Mouse (Mus musculus) intestine, embryonic 15.5 days (tissue): ENCODE measurements around the gene Abhd14b. TPM values are rescaled to one million over a fixed set of nuclear protein-coding genes. Genes with fewer than 3 reads are reported as not detected.

Source experiments
- ATAC-seq: fragments of 200-750 bp; cut with Nextera tagmentation; 2 replicates; pipeline ENCODE4 v1.8.0; 2017; ENCODE audit warnings: moderate TSS enrichment, moderate library complexity
- H3K27ac ChIP-seq: fragments of 300-500 bp; sonication (generic); 2 replicates; pipeline ENCODE4 v1.5.1; 2015; ENCODE audit warnings: mild to moderate bottlenecking, inconsistent platforms
- H3K27me3 ChIP-seq: fragments of 300-500 bp; sonication (generic); replicated peaks from 2 replicates; pipeline ENCODE4 v1.6.1; 2015; ENCODE audit warnings: inconsistent platforms
- H3K36me3 ChIP-seq: fragments of 300-500 bp; sonication (generic); 2 replicates; pipeline ENCODE4 v1.6.1; 2015; ENCODE audit warnings: inconsistent platforms
- H3K4me1 ChIP-seq: fragments of 300-500 bp; sonication (generic); replicated peaks from 2 replicates; pipeline ENCODE4 v1.6.1; 2015; ENCODE audit warnings: inconsistent platforms
- H3K4me2 ChIP-seq: fragments of 300-500 bp; sonication (generic); replicated peaks from 2 replicates; pipeline ENCODE4 v1.6.1; 2015; ENCODE audit warnings: mild to moderate bottlenecking, inconsistent platforms
- H3K4me3 ChIP-seq: fragments of 300-500 bp; sonication (generic); replicated peaks from 2 replicates; pipeline ENCODE4 v1.5.1; 2015; ENCODE audit warnings: inconsistent platforms
- H3K9ac ChIP-seq: fragments of 300-500 bp; sonication (generic); 2 replicates; pipeline ENCODE4 v1.6.1; 2015; ENCODE audit warnings: inconsistent platforms
- H3K9me3 ChIP-seq: fragments of 300-500 bp; sonication (generic); 2 replicates; pipeline ENCODE4 v1.6.1; 2016; ENCODE audit warnings: inconsistent platforms
- WGBS: fragments of 180-500 bp; shearing (Covaris S2); methylation state at CpG from one replicate; pipeline ENCODE4 v1.1.7; 2015; 5-methylcytosine and 5-hydroxymethylcytosine counted together
- polyA plus RNA-seq: library from polyadenylated mRNA; unstranded; fragments of >200 nt; fragmentation: Nextera tagmentation; extraction: Ambion mirVana; gene quantifications from 2 replicates; pipeline ENCODE4 v1.2.1, GENCODE M21; 2015

Gene Abhd14b
- polyA plus RNA-seq, 1 experiment from 2014 or later, result 25.4 TPM

GRCm38 (mm10) chr9:106412210-106412609, 35.0 kb upstream of the Abhd14b start:
- no peaks in the 10 kb centered on the region for H3K27me3 ChIP-seq
- no peak overlapping the region for H3K27ac ChIP-seq
- ATAC-seq, result no peak
- WGBS, result 70% methylated on average over 3 of the region's 3 CpGs
- H3K9ac ChIP-seq, result no peak overlapping the region
- no peak overlapping the region for H3K4me3 ChIP-seq
- no peaks in the 10 kb centered on the region; the same call in 1 of the 2 replicates for H3K4me1 ChIP-seq
- H3K9me3 ChIP-seq, result no peaks in the 10 kb centered on the region
- H3K36me3 ChIP-seq, result no peaks in the 10 kb centered on the region
- H3K4me2 ChIP-seq, result no peak overlapping the region

- H3K4me1 ChIP-seq, result peaks cover 7% of the 10 kb centered on the region
- no peaks in the 10 kb centered on the region for H3K36me3 ChIP-seq
- H3K9me3 ChIP-seq, result no peaks in the 10 kb centered on the region
- no peak for ATAC-seq
- H3K9ac ChIP-seq, result no peak overlapping the region
- H3K27ac ChIP-seq, result no peak overlapping the region
- 84% methylated on average over 5 of the region's 5 CpGs for WGBS
- no peak overlapping the region for H3K4me3 ChIP-seq
- no peaks in the 10 kb centered on the region; the same call in 1 of the 2 replicates for H3K27me3 ChIP-seq
- no peak overlapping the region for H3K4me2 ChIP-seq
Measured at GRCm38 (mm10) chr9:106413606-106414005, 33.7 kb upstream of the Abhd14b start.

- no peak overlapping the region for H3K4me2 ChIP-seq
- no peak overlapping the region for H3K9ac ChIP-seq
- H3K4me3 ChIP-seq, result no peak overlapping the region
- WGBS, result 90% methylated on average over 6 of the region's 6 CpGs
- no peaks in the 10 kb centered on the region for H3K36me3 ChIP-seq
- ATAC-seq, result no peak
- no peak overlapping the region for H3K27ac ChIP-seq
- H3K9me3 ChIP-seq, result no peaks in the 10 kb centered on the region
- H3K4me1 ChIP-seq, result peaks cover 17% of the 10 kb centered on the region
- H3K27me3 ChIP-seq, result no peaks in the 10 kb centered on the region; the same call in 1 of the 2 replicates
Measured at GRCm38 (mm10) chr9:106416826-106417225, 30.4 kb upstream of the Abhd14b start.

GRCm38 (mm10) chr9:106417841-106418625, 29.2 kb upstream of the Abhd14b start:
- Histone ChIP-seq H3K4me2 (peak overlapping the region; percentile 60), H3K27ac (0 out of 2 replicates have a peak overlapping the region, but pooled peaks have one; percentile 27), H3K9ac (peak overlapping the region; percentile 37; the same call in 1 of the 2 replicates), H3K9me3 (no peaks in the 10 kb centered on the region), H3K4me1 (peaks cover 17% of the 10 kb centered on the region), H3K36me3 (no peaks in the 10 kb centered on the region), H3K4me3 (peak overlapping the region; percentile 20), H3K27me3 (no peaks in the 10 kb centered on the region; the same call in 1 of the 2 replicates)
- 16% methylated on average over 29 of the region's 29 CpGs for WGBS
- peak; percentile 57 for ATAC-seq

GRCm38 (mm10) chr9:106420608-106421007, 26.7 kb upstream of the Abhd14b start:
- WGBS, result 3% methylated on average over 2 of the region's 2 CpGs
- no peak overlapping the region for H3K9ac ChIP-seq
- H3K4me1 ChIP-seq, result peaks cover 17% of the 10 kb centered on the region
- no peak overlapping the region for H3K4me2 ChIP-seq
- H3K4me3 ChIP-seq, result no peak overlapping the region
- no peaks in the 10 kb centered on the region for H3K36me3 ChIP-seq
- no peak for ATAC-seq
- H3K27me3 ChIP-seq, result no peaks in the 10 kb centered on the region; the same call in 1 of the 2 replicates
- no peaks in the 10 kb centered on the region for H3K9me3 ChIP-seq
- no peak overlapping the region for H3K27ac ChIP-seq

GRCm38 (mm10) chr9:106421033-106421864, 26.0 kb upstream of the Abhd14b start:
- no peaks in the 10 kb centered on the region for H3K9me3 ChIP-seq
- H3K27ac ChIP-seq, result no peak overlapping the region
- peak; percentile 29 for ATAC-seq
- no peak overlapping the region for H3K4me3 ChIP-seq
- H3K27me3 ChIP-seq, result no peaks in the 10 kb centered on the region; the same call in 1 of the 2 replicates
- peak overlapping the region; percentile 47 for H3K4me2 ChIP-seq
- peaks cover 17% of the 10 kb centered on the region for H3K4me1 ChIP-seq
- no peaks in the 10 kb centered on the region for H3K36me3 ChIP-seq
- no peak overlapping the region for H3K9ac ChIP-seq
- WGBS, result 13% methylated on average over 18 of the region's 18 CpGs

- H3K36me3 ChIP-seq, result no peaks in the 10 kb centered on the region
- H3K27me3 ChIP-seq, result no peaks in the 10 kb centered on the region; the same call in 1 of the 2 replicates
- no peak overlapping the region for H3K4me3 ChIP-seq
- no peaks in the 10 kb centered on the region for H3K9me3 ChIP-seq
- H3K4me2 ChIP-seq, result peak overlapping the region; percentile 47
- H3K4me1 ChIP-seq, result peaks cover 17% of the 10 kb centered on the region
- ATAC-seq, result peak; percentile 88
- no peak overlapping the region for H3K9ac ChIP-seq
- WGBS, result 0% methylated on average over 3 of the region's 3 CpGs
- no peak overlapping the region for H3K27ac ChIP-seq
Measured at GRCm38 (mm10) chr9:106421865-106422160, 25.4 kb upstream of the Abhd14b start.

GRCm38 (mm10) chr9:106428719-106429220, 18.5 kb upstream of the Abhd14b start:
- peaks cover 12% of the 10 kb centered on the region for H3K36me3 ChIP-seq
- 13% methylated on average over 11 of the region's 11 CpGs for WGBS
- peak overlapping the region; percentile 79 for H3K4me2 ChIP-seq
- peaks cover 19% of the 10 kb centered on the region for H3K4me1 ChIP-seq
- H3K9me3 ChIP-seq, result no peaks in the 10 kb centered on the region
- peak overlapping the region; percentile 91 for H3K27ac ChIP-seq
- H3K27me3 ChIP-seq, result no peaks in the 10 kb centered on the region
- peak overlapping the region; percentile 78 for H3K4me3 ChIP-seq
- peak overlapping the region; percentile 78 for H3K9ac ChIP-seq
- ATAC-seq, result peak; percentile 50

- Histone ChIP-seq H3K27me3 (no peaks in the 10 kb centered on the region), H3K4me1 (peaks cover 19% of the 10 kb centered on the region), H3K9ac (peak within 1 kb of the TSS; percentile 78), H3K9me3 (no peaks in the 10 kb centered on the region), H3K36me3 (peaks cover 12% of the 10 kb centered on the region), H3K27ac (peak within 1 kb of the TSS; percentile 93), H3K4me3 (peak within 1 kb of the TSS; percentile 78), H3K4me2 (peak within 1 kb of the TSS; percentile 79)
- WGBS, result under 1% methylated on average over 55 of the region's 55 CpGs
- peak; percentile 92 for ATAC-seq
Measured at GRCm38 (mm10) chr9:106429221-106430014, 17.8 kb upstream of the Abhd14b start, which contains the start of gene Rpl29. TSS of gene Rpl29 (plus strand) at chr9:106429454.

- Histone ChIP-seq H3K4me3 (peak overlapping the region; percentile 78), H3K4me1 (peaks cover 19% of the 10 kb centered on the region), H3K9ac (peak overlapping the region; percentile 78), H3K9me3 (no peaks in the 10 kb centered on the region), H3K4me2 (peak overlapping the region; percentile 79), H3K27ac (peak overlapping the region; percentile 93), H3K36me3 (peaks cover 12% of the 10 kb centered on the region), H3K27me3 (no peaks in the 10 kb centered on the region)
- no peak for ATAC-seq
- under 1% methylated on average over 4 of the region's 4 CpGs for WGBS
Measured at GRCm38 (mm10) chr9:106430015-106430264, 17.3 kb upstream of the Abhd14b start.

GRCm38 (mm10) chr9:106433389-106433788, 13.9 kb upstream of the Abhd14b start:
- H3K36me3 ChIP-seq, result peaks cover 12% of the 10 kb centered on the region
- H3K27me3 ChIP-seq, result no peaks in the 10 kb centered on the region
- 0 out of 2 replicates have a peak overlapping the region, but pooled peaks have one; percentile 9 for H3K27ac ChIP-seq
- H3K4me2 ChIP-seq, result no peak overlapping the region
- no peak overlapping the region for H3K4me3 ChIP-seq
- no peaks in the 10 kb centered on the region for H3K9me3 ChIP-seq
- peaks cover 40% of the 10 kb centered on the region for H3K4me1 ChIP-seq
- 62% methylated on average over 7 of the region's 7 CpGs for WGBS
- no peak for ATAC-seq
- no peak overlapping the region for H3K9ac ChIP-seq
